Mouse (Mus musculus) midbrain, embryonic 10.5 days (tissue): ENCODE measurements around the gene Fermt1. TPM values are rescaled to one million over a fixed set of nuclear protein-coding genes. Genes with fewer than 3 reads are reported as not detected.

Experiments used
- DNase-seq: peaks from one replicate; pipeline ENCODE4 v3.0.0-alpha.2; 2017; ENCODE audit warnings: low spot score
- H3K27ac ChIP-seq: fragments of 300-500 bp; sonication (generic); replicated peaks from 2 replicates; pipeline ENCODE4 v1.5.1; 2016; ENCODE audit warnings: mild to moderate bottlenecking
- H3K27me3 ChIP-seq: fragments of 300-500 bp; sonication (generic); 2 replicates; pipeline ENCODE4 v1.6.1; 2016; ENCODE audit warnings: low read depth, mild to moderate bottlenecking; ENCODE audit not compliant: poor library complexity, severe bottlenecking
- H3K36me3 ChIP-seq: fragments of 300-500 bp; sonication (generic); 2 replicates; pipeline ENCODE4 v1.6.1; 2016; ENCODE audit warnings: mild to moderate bottlenecking, moderate library complexity
- H3K4me1 ChIP-seq: fragments of 300-500 bp; sonication (generic); 2 replicates; pipeline ENCODE4 v1.6.1; 2016
- H3K4me3 ChIP-seq: fragments of 300-500 bp; sonication (generic); 2 replicates; pipeline ENCODE4 v1.5.1; 2016; ENCODE audit warnings: mild to moderate bottlenecking, moderate library complexity
- H3K9me3 ChIP-seq: fragments of 300-500 bp; sonication (generic); replicated peaks from 2 replicates; pipeline ENCODE4 v1.6.1; 2016; ENCODE audit warnings: mild to moderate bottlenecking
- WGBS: fragments of 180-500 bp; shearing (Covaris S2); methylation state at CpG from one replicate; pipeline ENCODE4 v1.1.7; 2016; 5-methylcytosine and 5-hydroxymethylcytosine counted together
- polyA plus RNA-seq: library from polyadenylated mRNA; unstranded; fragments of >200 nt; fragmentation: Nextera tagmentation; extraction: Ambion mirVana; gene quantifications from 2 replicates; pipeline ENCODE4 v1.2.1, GENCODE M21; 2016

Fermt1 gene
- polyA plus RNA-seq, 1 experiment from 2014 or later, result 4.3 TPM

DNA sequence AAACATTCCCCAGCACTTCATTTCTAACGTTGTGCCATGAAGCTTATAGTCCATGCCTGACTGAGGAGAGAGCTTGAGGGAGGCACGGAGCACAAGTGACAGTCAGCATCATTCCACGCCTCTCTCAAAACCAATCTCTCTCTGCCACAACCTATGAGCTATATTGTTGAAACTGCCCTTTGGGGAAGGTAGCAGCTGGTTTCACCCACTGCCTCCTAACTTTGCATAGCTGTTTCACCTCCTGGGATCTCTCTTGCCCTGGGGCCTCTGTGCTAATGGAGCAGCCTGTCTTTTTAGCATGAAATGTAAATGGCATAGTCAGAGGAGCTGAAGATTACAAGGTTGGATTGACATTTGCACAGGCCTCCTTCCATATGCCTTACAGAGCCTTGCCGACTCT, 43.6 kb downstream of the Fermt1 start:
- Histone ChIP-seq H3K4me3 (no peak overlapping the region), H3K27ac (no peak overlapping the region), H3K36me3 (no peaks in the 10 kb centered on the region), H3K4me1 (no peaks in the 10 kb centered on the region), H3K9me3 (no peaks in the 10 kb centered on the region), H3K27me3 (no peaks in the 10 kb centered on the region)
- no peak for DNase-seq
- WGBS, result 85% methylated on average over 3 of the region's 4 CpGs

DNA sequence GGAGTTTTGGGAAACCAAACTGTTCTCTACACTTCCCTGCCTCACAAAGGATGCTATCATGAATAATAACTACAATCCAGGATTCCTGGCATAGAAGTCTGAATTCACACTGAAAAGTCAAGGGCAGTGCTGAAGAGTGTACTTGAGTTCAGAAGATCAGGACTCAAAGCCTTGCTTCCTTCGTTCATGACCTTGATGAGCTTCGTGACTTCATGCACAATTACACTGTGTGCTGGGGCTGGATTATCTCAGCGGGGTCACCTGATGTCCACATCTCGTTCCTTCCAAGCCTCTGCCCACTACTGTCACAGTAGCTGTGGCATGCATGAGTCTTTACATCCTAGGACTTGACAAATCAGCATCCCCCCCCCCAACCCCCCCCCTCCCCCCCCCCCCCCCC, 44.1 kb downstream of the Fermt1 start:
- 83% methylated on average over 4 of the region's 4 CpGs for WGBS
- Histone ChIP-seq H3K4me3 (no peak overlapping the region), H3K27ac (no peak overlapping the region), H3K9me3 (no peaks in the 10 kb centered on the region), H3K27me3 (no peaks in the 10 kb centered on the region), H3K36me3 (no peaks in the 10 kb centered on the region), H3K4me1 (no peaks in the 10 kb centered on the region)
- no peak for DNase-seq

DNA sequence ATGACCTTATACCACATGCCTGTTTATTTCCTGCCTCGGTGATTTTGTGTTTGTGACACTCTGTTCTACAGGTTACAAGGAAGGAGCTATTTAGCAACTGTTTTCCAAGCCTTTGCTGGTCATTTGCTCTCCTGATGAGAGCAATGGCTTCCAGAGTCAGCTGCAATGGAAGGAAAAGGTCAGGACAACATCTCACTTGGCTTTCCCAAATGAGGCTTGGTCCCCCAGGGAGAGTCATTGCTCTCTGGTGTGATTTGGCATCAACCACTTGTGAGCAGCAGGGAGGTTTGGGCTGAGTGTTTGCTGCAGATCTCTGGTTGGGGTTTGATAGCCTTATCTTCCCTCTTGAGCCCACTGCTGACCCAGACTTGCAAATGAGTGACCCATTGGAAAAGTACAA, 45.1 kb downstream of the Fermt1 start:
- Histone ChIP-seq H3K36me3 (no peaks in the 10 kb centered on the region), H3K27ac (no peak overlapping the region), H3K9me3 (no peaks in the 10 kb centered on the region), H3K27me3 (no peaks in the 10 kb centered on the region), H3K4me3 (no peak overlapping the region), H3K4me1 (no peaks in the 10 kb centered on the region)
- 76% methylated on average over 1 of the region's 1 CpGs for WGBS
- DNase-seq, result no peak

DNA sequence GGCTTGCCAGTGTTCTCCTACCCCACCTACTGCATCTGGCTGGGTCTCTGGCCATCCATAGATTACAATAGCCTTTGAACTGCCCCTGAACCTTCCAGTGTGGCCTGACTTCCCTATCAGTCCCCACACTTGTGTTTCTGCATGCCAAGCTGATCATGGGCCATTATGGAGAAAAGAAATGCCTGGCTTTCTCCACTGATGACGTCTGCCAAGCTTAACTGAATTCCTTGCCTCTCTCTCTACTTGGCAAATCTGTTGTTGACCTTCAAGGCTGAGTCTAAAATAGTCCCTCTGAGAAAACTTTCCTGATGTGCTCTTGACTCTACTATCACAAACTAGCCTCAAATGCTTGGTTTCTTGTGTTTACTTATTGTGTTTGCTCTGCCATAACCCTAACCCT, 47.5 kb downstream of the Fermt1 start:
- no peak for DNase-seq
- no peaks in the 10 kb centered on the region for H3K36me3 ChIP-seq
- H3K27ac ChIP-seq, result no peak overlapping the region
- no peaks in the 10 kb centered on the region for H3K9me3 ChIP-seq
- no peak overlapping the region for H3K4me3 ChIP-seq
- 82% methylated on average over 1 of the region's 1 CpGs for WGBS
- H3K27me3 ChIP-seq, result no peaks in the 10 kb centered on the region
- no peaks in the 10 kb centered on the region for H3K4me1 ChIP-seq

DNA sequence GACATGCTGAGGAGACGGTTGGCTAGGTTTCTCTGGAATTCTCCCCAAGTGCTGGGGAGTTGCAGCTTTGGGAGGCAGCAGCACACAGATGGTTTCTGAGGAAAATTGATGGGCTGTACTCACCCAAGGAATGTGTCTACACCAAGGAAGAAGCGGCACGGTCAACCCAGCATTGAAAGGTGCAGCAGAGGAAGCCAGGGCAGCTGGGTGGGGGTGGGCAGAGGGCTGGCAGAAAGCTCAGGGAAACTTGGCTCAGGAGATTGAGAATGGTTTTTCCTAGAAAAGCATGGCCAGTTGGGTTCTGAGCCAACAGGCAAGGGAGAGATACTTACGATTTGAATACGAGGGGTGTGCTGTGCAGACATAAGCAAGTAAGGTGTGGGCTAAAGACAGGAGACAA, 51.9 kb downstream of the Fermt1 start:
- Histone ChIP-seq H3K36me3 (no peaks in the 10 kb centered on the region), H3K4me1 (no peaks in the 10 kb centered on the region)
- 92% methylated on average over 5 of the region's 5 CpGs for WGBS

DNA sequence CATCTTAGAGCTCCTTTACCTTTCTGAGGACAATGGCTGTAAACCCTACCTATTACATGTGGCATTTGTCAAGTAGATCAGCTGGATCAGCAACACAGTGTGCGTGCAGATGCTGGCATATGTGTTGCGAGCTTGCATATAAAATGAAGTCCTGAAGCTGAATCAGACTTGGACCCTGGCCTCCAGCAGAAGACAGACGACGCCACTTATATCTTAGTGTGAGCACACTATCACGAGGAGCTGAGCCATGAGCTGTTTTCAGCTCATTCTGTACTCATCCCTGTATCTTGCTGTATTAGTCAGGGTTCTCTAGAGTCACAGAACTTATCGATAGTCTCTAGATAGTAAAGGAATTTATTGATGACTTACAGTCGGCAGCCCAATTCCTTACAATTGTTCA, 60.4 kb downstream of the Fermt1 start:
- Histone ChIP-seq H3K36me3 (no peaks in the 10 kb centered on the region), H3K9me3 (no peaks in the 10 kb centered on the region), H3K4me1 (peaks cover 13% of the 10 kb centered on the region), H3K4me3 (no peak overlapping the region), H3K27ac (no peak overlapping the region), H3K27me3 (peaks cover 19% of the 10 kb centered on the region)
- WGBS, result 91% methylated on average over 7 of the region's 7 CpGs
- no peak for DNase-seq

More for the DNA sequence above, 51.9 kb downstream of the Fermt1 start:
- no peak overlapping the region for H3K27ac ChIP-seq
- no peak for DNase-seq
- no peak overlapping the region for H3K4me3 ChIP-seq
- H3K9me3 ChIP-seq, result no peaks in the 10 kb centered on the region
- H3K27me3 ChIP-seq, result no peaks in the 10 kb centered on the region

DNA sequence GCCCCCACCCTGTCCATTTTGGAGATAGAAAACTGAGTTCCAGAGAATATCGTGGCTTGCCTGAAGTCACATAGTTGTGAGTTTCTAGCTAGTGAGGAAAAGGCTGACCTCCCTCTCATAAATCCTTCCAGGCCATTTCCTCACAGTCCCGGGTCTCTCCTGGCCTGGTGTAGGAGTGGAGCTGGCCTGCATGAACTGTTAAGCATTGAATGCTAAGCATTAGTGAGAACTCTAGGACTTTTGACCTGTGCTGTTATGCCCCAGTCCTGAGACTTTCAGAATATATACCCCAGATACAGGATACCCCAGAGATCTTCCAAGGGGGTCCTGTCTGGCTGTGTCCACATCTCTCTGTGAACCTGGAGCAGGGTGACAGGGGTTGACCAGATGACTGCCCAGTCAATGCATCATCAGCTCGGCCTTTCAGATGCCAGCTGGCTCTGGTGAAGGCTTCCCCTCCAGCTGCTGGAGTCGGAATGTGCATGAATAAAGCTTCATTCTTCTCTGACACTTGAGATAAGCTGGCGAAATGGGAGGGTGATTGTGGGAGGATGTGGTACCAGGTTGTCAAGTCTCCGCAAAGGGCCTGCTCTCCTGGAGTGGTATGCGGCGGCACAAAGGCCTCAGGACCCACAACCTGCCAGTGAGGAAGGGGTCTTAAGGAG, 61.3 kb downstream of the Fermt1 start:
- H3K4me1 ChIP-seq, result peaks cover 21% of the 10 kb centered on the region
- WGBS, result 86% methylated on average over 8 of the region's 8 CpGs
- no peak overlapping the region for H3K27ac ChIP-seq
- H3K36me3 ChIP-seq, result no peaks in the 10 kb centered on the region
- H3K4me3 ChIP-seq, result no peak overlapping the region
- peaks cover 28% of the 10 kb centered on the region for H3K27me3 ChIP-seq
- no peak for DNase-seq
- no peaks in the 10 kb centered on the region for H3K9me3 ChIP-seq

DNA sequence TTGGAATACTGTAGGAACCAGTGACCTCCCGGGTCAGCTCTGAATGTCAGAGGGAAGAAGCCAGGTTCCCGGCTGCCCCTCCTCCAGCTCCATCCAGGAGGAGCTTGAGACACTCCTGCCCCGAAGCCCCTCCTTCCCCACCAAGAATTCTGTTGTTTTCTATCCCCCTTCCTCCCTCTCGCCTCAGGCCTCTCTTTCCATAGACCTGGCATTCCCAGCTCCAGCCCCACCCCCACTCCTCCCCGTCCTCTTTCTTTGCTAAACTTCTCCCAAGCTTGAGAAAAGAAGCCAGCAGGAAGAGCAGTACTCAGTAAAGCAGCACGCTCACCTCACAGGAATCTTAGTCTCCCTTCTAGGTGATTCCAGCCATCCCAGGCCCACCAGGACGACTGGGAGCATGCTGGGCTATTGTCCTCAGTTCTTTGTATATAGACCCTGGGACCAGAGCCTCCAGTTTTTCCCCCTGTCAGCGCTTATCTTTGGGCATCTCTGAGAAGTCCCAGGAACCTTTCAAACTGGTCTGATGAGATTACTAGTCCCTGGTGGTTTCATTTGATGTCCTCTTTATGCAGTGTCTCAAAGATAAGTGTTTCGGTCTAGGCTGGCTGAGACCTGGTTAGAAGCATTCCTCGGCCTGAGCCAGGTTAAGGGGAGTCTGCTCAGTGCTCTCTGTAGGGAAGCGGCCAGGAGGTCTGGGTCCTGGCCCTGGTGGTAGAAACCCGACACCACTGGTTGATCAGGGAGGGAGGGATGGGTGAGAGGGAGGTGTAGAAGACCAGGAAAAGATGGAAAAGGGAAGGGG, 64.7 kb downstream of the Fermt1 start, which contains the start of gene Lrrn4:
Lrrn4 (minus strand) TSS at position 48 of the 802 bp plus-strand sequence.
- Histone ChIP-seq H3K4me1 (peaks cover 30% of the 10 kb centered on the region), H3K27ac (peak within 1 kb of the TSS; percentile 65; the same call in 1 of the 2 replicates), H3K36me3 (no peaks in the 10 kb centered on the region), H3K27me3 (peaks cover 58% of the 10 kb centered on the region), H3K9me3 (no peaks in the 10 kb centered on the region), H3K4me3 (peak within 1 kb of the TSS; percentile 69)
- peak; percentile 19 for DNase-seq
- 3% methylated on average over 12 of the region's 12 CpGs for WGBS

DNA sequence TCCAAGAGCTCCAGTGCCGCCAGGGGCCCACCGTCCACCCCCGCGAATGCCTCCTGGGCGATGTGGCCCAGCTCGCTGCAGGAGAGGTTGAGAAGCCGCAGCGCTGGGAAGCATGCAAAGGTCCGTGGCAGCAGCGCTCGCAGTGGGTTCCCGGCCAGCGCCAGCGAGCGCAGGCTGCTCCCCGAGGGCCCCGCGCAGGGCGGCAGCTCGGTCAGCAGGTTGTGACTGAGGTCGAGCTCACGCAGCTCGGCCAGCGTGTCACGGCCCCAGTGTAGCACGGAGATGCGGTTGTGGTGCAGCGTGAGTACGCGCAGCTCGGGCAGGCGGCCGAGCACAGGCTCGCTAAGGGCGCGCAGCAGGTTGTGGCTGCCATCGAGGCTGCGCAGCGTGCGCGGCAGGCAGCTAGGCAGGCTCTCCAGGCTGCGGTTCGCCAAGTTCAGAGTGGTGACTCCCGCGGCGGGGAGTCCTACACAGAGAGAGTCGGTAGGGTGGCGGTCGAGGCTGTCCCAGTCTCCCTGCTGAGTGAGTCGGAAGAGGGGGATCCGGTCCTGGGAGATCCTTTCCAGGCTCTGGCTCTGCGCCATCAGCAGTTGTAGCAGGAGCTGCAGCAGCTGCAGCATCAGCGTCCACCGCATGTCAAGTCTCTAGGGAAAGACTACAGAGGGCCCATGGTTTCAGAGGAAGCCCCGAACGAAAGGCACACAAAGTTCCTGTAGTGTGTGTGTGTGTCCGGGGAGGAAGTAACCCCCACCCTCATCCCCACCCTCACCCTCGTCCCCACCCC, 66.3 kb downstream of the Fermt1 start:
- Histone ChIP-seq H3K9me3 (no peaks in the 10 kb centered on the region), H3K27me3 (peaks cover 58% of the 10 kb centered on the region), H3K27ac (peak overlapping the region; percentile 65; the same call in 1 of the 2 replicates), H3K4me3 (peak overlapping the region; percentile 69), H3K4me1 (peaks cover 30% of the 10 kb centered on the region), H3K36me3 (no peaks in the 10 kb centered on the region)
- DNase-seq, result peak; percentile 68
- under 1% methylated on average over 58 of the region's 58 CpGs for WGBS

DNA sequence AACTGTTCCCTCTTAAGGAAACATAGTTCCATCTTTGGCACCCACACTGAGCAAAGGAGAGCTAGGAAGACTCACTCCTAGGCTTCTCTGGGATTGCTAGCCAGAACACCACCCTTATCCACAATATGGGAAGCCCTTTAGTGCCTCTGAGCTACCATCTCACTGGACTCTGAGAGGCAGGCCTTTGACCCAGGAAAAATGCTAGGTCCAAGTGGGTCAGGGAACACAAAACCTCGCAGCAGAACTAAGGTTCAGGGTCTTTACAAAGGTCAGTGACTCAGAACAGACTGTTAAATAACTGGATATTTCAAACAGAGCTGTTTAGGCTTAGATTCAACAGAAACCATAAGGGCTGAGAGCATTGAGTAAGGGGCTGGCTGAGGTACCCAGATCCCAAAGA, 68.7 kb downstream of the Fermt1 start:
- no peaks in the 10 kb centered on the region for H3K36me3 ChIP-seq
- no peak overlapping the region for H3K27ac ChIP-seq
- H3K9me3 ChIP-seq, result no peaks in the 10 kb centered on the region
- 60% methylated on average over 1 of the region's 1 CpGs for WGBS
- H3K4me1 ChIP-seq, result peaks cover 30% of the 10 kb centered on the region
- H3K4me3 ChIP-seq, result no peak overlapping the region
- DNase-seq, result no peak
- peaks cover 56% of the 10 kb centered on the region for H3K27me3 ChIP-seq

DNA sequence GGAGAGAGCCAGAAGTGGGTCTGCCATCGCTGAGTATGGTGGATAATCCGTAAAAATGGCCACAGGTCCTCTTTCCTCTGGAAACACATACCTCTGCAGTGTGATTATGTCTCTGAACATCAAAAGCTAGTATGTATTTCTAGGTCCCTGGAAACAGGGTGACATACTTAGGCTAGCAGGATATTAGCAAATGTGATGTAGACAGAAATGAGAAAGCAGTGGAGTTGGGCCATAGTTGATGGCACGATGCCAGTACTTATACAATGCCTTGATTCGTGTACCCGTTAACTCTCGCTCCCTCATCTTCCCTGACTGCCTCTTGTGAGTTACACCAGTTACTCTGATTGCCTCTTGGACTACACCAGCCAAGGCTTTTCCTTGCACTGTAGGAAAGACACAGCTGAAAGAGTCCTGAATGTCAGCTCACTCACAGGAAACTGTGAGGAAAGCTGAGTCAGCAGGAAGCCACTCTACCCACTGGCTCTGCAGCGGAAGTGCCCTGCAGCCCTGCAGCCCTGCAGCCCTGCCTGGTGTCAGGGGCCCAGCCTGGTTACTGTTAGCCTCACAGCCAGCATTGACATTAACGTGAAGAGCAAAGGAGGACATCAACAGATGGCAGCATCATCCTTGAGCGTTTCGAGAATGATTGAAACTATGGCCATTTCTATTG, 71.9 kb downstream of the Fermt1 start:
- no peak for DNase-seq

DNA sequence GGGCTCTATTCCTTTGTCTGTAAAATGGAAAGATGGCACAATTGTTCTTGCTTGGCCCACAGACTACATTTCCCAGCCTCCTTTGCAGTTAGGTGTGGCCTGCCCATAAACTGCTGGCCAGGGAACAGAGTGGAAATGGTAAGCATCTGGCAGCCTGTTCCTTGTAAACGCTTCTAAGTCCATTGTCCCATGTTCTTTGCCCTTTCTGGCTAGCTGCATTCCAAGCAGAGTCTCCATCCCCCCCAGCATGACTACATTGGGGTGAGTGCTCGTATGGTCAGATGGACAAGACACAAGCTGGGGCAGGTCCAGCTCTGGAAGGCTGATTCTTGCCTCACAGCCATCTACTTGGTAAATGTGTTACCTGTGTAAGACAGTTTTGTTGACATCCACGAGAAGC, 74.0 kb downstream of the Fermt1 start:
- H3K9me3 ChIP-seq, result no peaks in the 10 kb centered on the region
- WGBS, result 78% methylated on average over 3 of the region's 3 CpGs
- 0 out of 2 replicates have a peak, but pooled peaks cover 3% of the 10 kb centered on the region for H3K27me3 ChIP-seq
- H3K4me3 ChIP-seq, result no peak overlapping the region
- no peak for DNase-seq
- H3K4me1 ChIP-seq, result no peaks in the 10 kb centered on the region
- no peak overlapping the region for H3K27ac ChIP-seq
- H3K36me3 ChIP-seq, result peaks cover 10% of the 10 kb centered on the region

More for the DNA sequence above, 71.9 kb downstream of the Fermt1 start:
- Histone ChIP-seq H3K27me3 (peaks cover 24% of the 10 kb centered on the region), H3K27ac (no peak overlapping the region), H3K4me1 (peaks cover 2% of the 10 kb centered on the region), H3K4me3 (no peak overlapping the region), H3K9me3 (no peaks in the 10 kb centered on the region), H3K36me3 (no peaks in the 10 kb centered on the region)
- WGBS, result 91% methylated on average over 10 of the region's 10 CpGs
